Mouse (Mus musculus) lung, embryonic 16.5 days (tissue): ENCODE data around the gene C87436. TPM values are rescaled to one million over a fixed set of nuclear protein-coding genes. Genes with fewer than 3 reads are reported as not detected.

ENCODE experiments used
- ATAC-seq: fragments of 200-750 bp; cut with Nextera tagmentation; 2 replicates; pipeline ENCODE4 v1.8.0; 2017; ENCODE audit warnings: low read depth, mild to moderate bottlenecking, moderate library complexity
- H3K27ac ChIP-seq: fragments of 300-500 bp; sonication (generic); 2 replicates; pipeline ENCODE4 v1.5.1; 2014; ENCODE audit warnings: mild to moderate bottlenecking, control low read depth, low read length
- H3K27me3 ChIP-seq: fragments of 300-500 bp; sonication (generic); 2 replicates; pipeline ENCODE4 v1.6.1; 2014; ENCODE audit warnings: low read depth, low read length, mixed read lengths; ENCODE audit not compliant: control insufficient read depth, insufficient read depth
- H3K36me3 ChIP-seq: fragments of 300-500 bp; sonication (generic); 2 replicates; pipeline ENCODE4 v1.6.1; 2014; ENCODE audit warnings: low read length; ENCODE audit not compliant: control insufficient read depth, insufficient read depth
- H3K4me1 ChIP-seq: fragments of 300-500 bp; sonication (generic); replicated peaks from 2 replicates; pipeline ENCODE4 v1.6.1; 2014; ENCODE audit warnings: low read length, mixed read lengths; ENCODE audit not compliant: control insufficient read depth, insufficient read depth
- H3K4me2 ChIP-seq: fragments of 300-500 bp; sonication (generic); 2 replicates; pipeline ENCODE4 v1.6.1; 2014; ENCODE audit warnings: low read depth, low read length, control low read depth
- H3K4me3 ChIP-seq: fragments of 300-500 bp; sonication (generic); 2 replicates; pipeline ENCODE4 v1.5.1; 2014; ENCODE audit warnings: mild to moderate bottlenecking, low read length, control low read depth
- H3K9ac ChIP-seq: fragments of 300-500 bp; sonication (generic); 2 replicates; pipeline ENCODE4 v1.6.1; 2014; ENCODE audit warnings: low read length, control low read depth
- H3K9me3 ChIP-seq: fragments of 300-500 bp; sonication (generic); 2 replicates; pipeline ENCODE4 v1.6.1; 2016; ENCODE audit warnings: low read length; ENCODE audit not compliant: control insufficient read depth
- WGBS: fragments of 180-500 bp; shearing (Covaris S2); extraction: QIAGEN DNeasy Blood & Tissue Kit; methylation state at CpG from one replicate; pipeline ENCODE4 v1.1.7; 2014; 5-methylcytosine and 5-hydroxymethylcytosine counted together
- polyA plus RNA-seq: library from polyadenylated mRNA; unstranded; fragments of >200 nt; fragmentation: Nextera tagmentation; extraction: Ambion mirVana; gene quantifications from 2 replicates; pipeline ENCODE4 v1.2.1, GENCODE M21; 2015

The C87436 gene
- polyA plus RNA-seq, 1 experiment from 2014 or later = 23.8 TPM

- H3K27ac ChIP-seq = peak overlapping the region; percentile 89
- no peaks in the 10 kb centered on the region for H3K27me3 ChIP-seq
- H3K9me3 ChIP-seq = no peaks in the 10 kb centered on the region
- H3K9ac ChIP-seq = peak overlapping the region; percentile 91
- 3% methylated on average over 14 of the region's 14 CpGs for WGBS
- peaks cover 4% of the 10 kb centered on the region for H3K36me3 ChIP-seq
- ATAC-seq = peak; percentile 29
- H3K4me1 ChIP-seq = peaks cover 12% of the 10 kb centered on the region
- peak overlapping the region; percentile 89 for H3K4me2 ChIP-seq
- H3K4me3 ChIP-seq = peak overlapping the region; percentile 97
Measured at GRCm38 (mm10) chr6:86397257-86397980, 40.8 kb upstream of the C87436 start.

- ATAC-seq = no peak
- Histone ChIP-seq H3K27me3 (no peaks in the 10 kb centered on the region), H3K27ac (no peak overlapping the region), H3K36me3 (peaks cover 4% of the 10 kb centered on the region; the same call in 1 of the 2 replicates), H3K9ac (no peak overlapping the region), H3K4me2 (no peak overlapping the region), H3K4me3 (no peak overlapping the region), H3K4me1 (peaks cover 12% of the 10 kb centered on the region), H3K9me3 (no peaks in the 10 kb centered on the region)
- 86% methylated on average over 2 of the region's 2 CpGs for WGBS
Measured at GRCm38 (mm10) chr6:86398986-86399385, 39.2 kb upstream of the C87436 start.

- no peaks in the 10 kb centered on the region for H3K9me3 ChIP-seq
- H3K27me3 ChIP-seq = no peaks in the 10 kb centered on the region
- no peak overlapping the region for H3K9ac ChIP-seq
- H3K4me1 ChIP-seq = peaks cover 12% of the 10 kb centered on the region
- H3K4me3 ChIP-seq = no peak overlapping the region
- H3K4me2 ChIP-seq = no peak overlapping the region
- H3K36me3 ChIP-seq = no peaks in the 10 kb centered on the region
- ATAC-seq = no peak
- no peak overlapping the region for H3K27ac ChIP-seq
- 56% methylated on average over 2 of the region's 2 CpGs for WGBS
Measured at GRCm38 (mm10) chr6:86399995-86400394, 38.2 kb upstream of the C87436 start.

GRCm38 (mm10) chr6:86400972-86401371 is 37.2 kb upstream of the C87436 start:
- Histone ChIP-seq H3K4me3 (peak overlapping the region; percentile 20), H3K9ac (no peak overlapping the region), H3K27ac (no peak overlapping the region), H3K36me3 (no peaks in the 10 kb centered on the region), H3K4me1 (peaks cover 11% of the 10 kb centered on the region), H3K4me2 (peak overlapping the region; percentile 40), H3K27me3 (no peaks in the 10 kb centered on the region), H3K9me3 (no peaks in the 10 kb centered on the region)
- ATAC-seq = peak; percentile 21; the same call in 1 of the 2 replicates
- WGBS = 2% methylated on average over 9 of the region's 9 CpGs

GRCm38 (mm10) chr6:86402681-86403607 is 35.2 kb upstream of the C87436 start:
- no peak for ATAC-seq
- no peak overlapping the region for H3K27ac ChIP-seq
- no peaks in the 10 kb centered on the region for H3K27me3 ChIP-seq
- WGBS = 27% methylated on average over 12 of the region's 12 CpGs
- H3K9me3 ChIP-seq = no peaks in the 10 kb centered on the region
- peak overlapping the region; percentile 45 for H3K9ac ChIP-seq
- peak overlapping the region; percentile 52 for H3K4me2 ChIP-seq
- H3K4me1 ChIP-seq = peaks cover 6% of the 10 kb centered on the region
- H3K36me3 ChIP-seq = peaks cover 5% of the 10 kb centered on the region; the same call in 1 of the 2 replicates
- peak overlapping the region; percentile 80 for H3K4me3 ChIP-seq

GRCm38 (mm10) chr6:86403728-86404099 is 34.5 kb upstream of the C87436 start:
- peaks cover 5% of the 10 kb centered on the region; the same call in 1 of the 2 replicates for H3K36me3 ChIP-seq
- peak overlapping the region; percentile 80 for H3K4me3 ChIP-seq
- no peak overlapping the region; the same call in 1 of the 2 replicates for H3K9ac ChIP-seq
- H3K27ac ChIP-seq = peak overlapping the region; percentile 100
- H3K9me3 ChIP-seq = no peaks in the 10 kb centered on the region
- WGBS = under 1% methylated on average over 15 of the region's 15 CpGs
- ATAC-seq = peak; percentile 73
- H3K27me3 ChIP-seq = no peaks in the 10 kb centered on the region
- peaks cover 6% of the 10 kb centered on the region for H3K4me1 ChIP-seq
- peak overlapping the region; percentile 52 for H3K4me2 ChIP-seq

GRCm38 (mm10) chr6:86404100-86404861 is 33.9 kb upstream of the C87436 start, which contains the start of gene Tia1:
Tia1 (plus strand) TSS chr6:86404219.
- WGBS = under 1% methylated on average over 49 of the region's 62 CpGs
- Histone ChIP-seq H3K36me3 (peaks cover 5% of the 10 kb centered on the region; the same call in 1 of the 2 replicates), H3K4me2 (peak within 1 kb of the TSS; percentile 73), H3K9ac (peak within 1 kb of the TSS; percentile 95), H3K27me3 (no peaks in the 10 kb centered on the region), H3K4me3 (peak within 1 kb of the TSS; percentile 80), H3K27ac (peak within 1 kb of the TSS; percentile 100), H3K4me1 (peaks cover 6% of the 10 kb centered on the region), H3K9me3 (no peaks in the 10 kb centered on the region)
- peak; percentile 97 for ATAC-seq

- H3K9ac ChIP-seq = peak overlapping the region; percentile 95
- H3K27me3 ChIP-seq = no peaks in the 10 kb centered on the region
- H3K27ac ChIP-seq = peak overlapping the region; percentile 100
- H3K36me3 ChIP-seq = peaks cover 5% of the 10 kb centered on the region; the same call in 1 of the 2 replicates
- H3K4me3 ChIP-seq = peak overlapping the region; percentile 80
- H3K4me1 ChIP-seq = peaks cover 6% of the 10 kb centered on the region
- WGBS = under 1% methylated on average over 11 of the region's 11 CpGs
- H3K9me3 ChIP-seq = no peaks in the 10 kb centered on the region
- no peak for ATAC-seq
- peak overlapping the region; percentile 73 for H3K4me2 ChIP-seq
Measured at GRCm38 (mm10) chr6:86404996-86405395, 33.2 kb upstream of the C87436 start.
